Mouse (Mus musculus) WW6 (cell line): ENCODE results near the gene Dph5.
"Not testable (repeated sequence)": the region's sequence is repeated elsewhere in the genome, so short reads cannot be mapped to it uniquely, and the experiment has no call there.

Experiments
- DNase-seq: peaks from one replicate; pipeline ENCODE4 v3.0.0-alpha.2; 2013; ENCODE audit warnings: low read depth, low spot score

Gene Dph5

GRCm38 (mm10) chr3:115892341-115892740 lies 4.7 kb downstream of the Dph5 start:
- DNase-seq: no peak

GRCm38 (mm10) chr3:115893166-115893565 lies 5.5 kb downstream of the Dph5 start:
- no peak for DNase-seq

GRCm38 (mm10) chr3:115898354-115898948 lies 10.8 kb downstream of the Dph5 start:
- no peak for DNase-seq

GRCm38 (mm10) chr3:115902301-115902956 lies 14.8 kb downstream of the Dph5 start:
- no peak for DNase-seq

- DNase-seq: no peak
Measured at GRCm38 (mm10) chr3:115905067-115905466, 17.4 kb downstream of the Dph5 start.

- no peak for DNase-seq
Measured at GRCm38 (mm10) chr3:115905567-115905966, 17.9 kb downstream of the Dph5 start.

GRCm38 (mm10) chr3:115907406-115907805 lies 19.8 kb downstream of the Dph5 start:
- not testable (repeated sequence) for DNase-seq

GRCm38 (mm10) chr3:115924401-115925190 lies 37.0 kb downstream of the Dph5 start:
- DNase-seq: no peak

- no peak for DNase-seq
Measured at GRCm38 (mm10) chr3:115926531-115926930, 38.9 kb downstream of the Dph5 start.

GRCm38 (mm10) chr3:115931701-115932100 lies 44.1 kb downstream of the Dph5 start:
- no peak for DNase-seq

- DNase-seq: no peak
Measured at GRCm38 (mm10) chr3:115933293-115934186, 45.9 kb downstream of the Dph5 start.

- peak; percentile 11 for DNase-seq
Measured at GRCm38 (mm10) chr3:115936734-115937599, 49.3 kb downstream of the Dph5 start.

- no peak for DNase-seq
Measured at GRCm38 (mm10) chr3:115937807-115938206, 50.2 kb downstream of the Dph5 start.

GRCm38 (mm10) chr3:115940510-115940909 lies 52.9 kb downstream of the Dph5 start:
- no peak for DNase-seq

GRCm38 (mm10) chr3:115941464-115941863 lies 53.8 kb downstream of the Dph5 start:
- no peak for DNase-seq

- no peak for DNase-seq
Measured at GRCm38 (mm10) chr3:115944376-115944775, 56.7 kb downstream of the Dph5 start.

GRCm38 (mm10) chr3:115946272-115946671 lies 58.6 kb downstream of the Dph5 start:
- no peak for DNase-seq

- DNase-seq: no peak
Measured at GRCm38 (mm10) chr3:115949220-115949920, 61.7 kb downstream of the Dph5 start.

GRCm38 (mm10) chr3:115949921-115950877 lies 62.6 kb downstream of the Dph5 start:
- DNase-seq: no peak
